Mouse (Mus musculus) small intestine, adult 2 months (tissue): Measurements from ENCODE around the gene Slc16a11.

Source experiments
- CTCF ChIP-seq: fragments of 200-500 bp; IDR thresholded peaks from 2 replicates; pipeline ENCODE4 v1.5.1; 2012; ENCODE audit warnings: low read depth, mild to moderate bottlenecking, control low read depth, inconsistent platforms, low read length, moderate library complexity, mixed read lengths; ENCODE audit not compliant: insufficient replicate concordance, insufficient read length; ENCODE audit errors: extremely low read depth
- POLR2A ChIP-seq: fragments of 200-500 bp; IDR thresholded peaks from 2 replicates; pipeline ENCODE4 v1.6.1; 2012; ENCODE audit warnings: low read depth, mild to moderate bottlenecking, control low read depth, inconsistent platforms, low read length, moderate library complexity

GRCm38 (mm10) chr11:70259035-70259434 is 46.5 kb downstream of the Slc16a11 start:
- TF ChIP-seq CTCF (no peak), POLR2A (no peak)
